In the genomic region with DNA sequence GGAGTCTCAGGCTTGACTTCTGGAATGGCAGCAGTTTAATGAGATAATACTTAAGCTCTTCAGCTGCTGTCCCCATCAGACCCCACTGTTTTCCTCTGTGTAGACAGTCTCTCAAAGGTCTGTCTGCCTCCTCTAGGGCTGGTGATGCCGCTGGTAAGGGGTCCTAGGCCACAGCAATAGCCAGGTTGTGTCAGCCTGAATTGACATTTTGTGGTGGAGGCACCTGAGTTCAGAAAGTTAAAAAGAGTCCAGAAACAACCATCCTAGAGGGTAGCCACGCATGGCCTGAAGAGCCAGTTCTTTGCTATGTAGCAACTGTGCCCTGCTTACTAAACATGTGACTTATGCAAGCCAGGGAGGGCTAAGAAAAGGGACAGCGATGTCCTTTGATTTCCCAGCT, we compare ENCODE assay signal across 8 mouse cellular contexts.
A peak's percentile ranks its signal among the peaks of the same experiment; 100 is the strongest.
DNase-seq lines count a peak whose midpoint lies in the region; ATAC-seq and TF ChIP-seq lines count a peak whose summit lies in the region.

No protein-coding gene starts in this region.

- DNase-seq in heart, postnatal 25 days (ENCODE audit: low spot score) = no peak
- no peak for DNase-seq in cerebellum, postnatal 10 days
- no peak for DNase-seq in urinary bladder, postnatal 4 days (ENCODE audit: low spot score in 2 of 2)
- no peak for DNase-seq in urinary bladder, adult 18-20 months (ENCODE audit: low spot score in 2 of 2)

- ATAC-seq in heart, embryonic 14.5 days (ENCODE audit: insufficient number of reproducible peaks, insufficient read depth, low FRiP score, low read depth) = no peak
- ATAC-seq in embryonic facial prominence, embryonic 15.5 days (ENCODE audit: insufficient number of reproducible peaks, low FRiP score, low TSS enrichment, low read depth) = no peak
- no peak for ATAC-seq in limb, embryonic 15.5 days (ENCODE audit: insufficient number of reproducible peaks, low FRiP score, low TSS enrichment, low read depth)

- no peak for TF ChIP-seq EP300 in ES-Bruce4 (IDR thresholded peaks at IDR 0.05; ENCODE audit: insufficient read depth, low read depth, low read length)

- peak overlapping the region; percentile 90 for H3K9ac ChIP-seq in heart, embryonic 14.5 days (ENCODE audit: low read length)
- H3K9ac ChIP-seq in ES-Bruce4 (ENCODE audit: low read depth, poor library complexity, severe bottlenecking) = no peak overlapping the region
- H3K9ac ChIP-seq in embryonic facial prominence, embryonic 15.5 days = no peak overlapping the region
- H3K9ac ChIP-seq in limb, embryonic 15.5 days = no peak overlapping the region

- peak overlapping the region; percentile 96 to 99 for H3K27ac ChIP-seq in heart, embryonic 14.5 days (replicated peaks in 1 of 2; ENCODE audit: control insufficient read depth in 1 of 2, insufficient read depth in 1 of 2, low read depth in 2 of 2, low read length in 2 of 2)
- peak overlapping the region; percentile 76; the same call in 1 of the 2 replicates for H3K27ac ChIP-seq in ES-Bruce4 (ENCODE audit: insufficient read depth, low read length)
- H3K27ac ChIP-seq in embryonic facial prominence, embryonic 15.5 days (replicated peaks) = peak overlapping the region; percentile 80
- H3K27ac ChIP-seq in limb, embryonic 15.5 days = peak overlapping the region; percentile 88

- peaks cover 23% of the 10 kb centered on the region; the same call in 1 of the 2 replicates for H3K36me3 ChIP-seq in heart, embryonic 14.5 days (ENCODE audit: control insufficient read depth, insufficient read depth, low read length)
- 0 out of 2 replicates have a peak, but pooled peaks cover 3% of the 10 kb centered on the region for H3K36me3 ChIP-seq in ES-Bruce4 (ENCODE audit: control insufficient read depth, insufficient read depth, low read length, poor library complexity, severe bottlenecking)
- H3K36me3 ChIP-seq in embryonic facial prominence, embryonic 15.5 days = no peaks in the 10 kb centered on the region
- 0 out of 2 replicates have a peak, but pooled peaks cover 3% of the 10 kb centered on the region for H3K36me3 ChIP-seq in limb, embryonic 15.5 days

- peak overlapping the region; percentile 57 to 78; a peak in 3 of 4 replicates for H3K4me3 ChIP-seq in heart, embryonic 14.5 days (ENCODE audit: control insufficient read depth in 1 of 2, insufficient read depth in 1 of 2, low read depth in 1 of 2, low read length in 2 of 2)
- no peak overlapping the region for H3K4me3 ChIP-seq in ES-Bruce4 (ENCODE audit: low read depth, low read length)
- no peak overlapping the region for H3K4me3 ChIP-seq in embryonic facial prominence, embryonic 15.5 days (replicated peaks)
- peak overlapping the region; percentile 35 for H3K4me3 ChIP-seq in limb, embryonic 15.5 days

- TF ChIP-seq CTCF in ES-Bruce4 (IDR thresholded peaks at IDR 0.05; ENCODE audit: low read depth, low read length) = no peak

- no peaks in the 10 kb centered on the region for H3K27me3 ChIP-seq in heart, embryonic 14.5 days (ENCODE audit: control insufficient read depth, insufficient read depth, low read length)
- H3K27me3 ChIP-seq in ES-Bruce4 (ENCODE audit: control insufficient read depth, insufficient read depth, low read length, poor library complexity, severe bottlenecking) = no peaks in the 10 kb centered on the region
- H3K27me3 ChIP-seq in embryonic facial prominence, embryonic 15.5 days = no peaks in the 10 kb centered on the region
- no peaks in the 10 kb centered on the region for H3K27me3 ChIP-seq in limb, embryonic 15.5 days

- WGBS in heart, embryonic 14.5 days = 66% methylated on average over 3 of the region's 3 CpGs
- 80% methylated on average over 3 of the region's 3 CpGs for WGBS in embryonic facial prominence, embryonic 15.5 days
- 79% methylated on average over 3 of the region's 3 CpGs for WGBS in limb, embryonic 15.5 days

- TF ChIP-seq POLR2A in ES-Bruce4 (IDR thresholded peaks at IDR 0.05; ENCODE audit: insufficient read depth, low read length) = no peak

- peak overlapping the region; percentile 73 for H3K4me2 ChIP-seq in heart, embryonic 14.5 days (ENCODE audit: low read length)
- 0 out of 2 replicates have a peak overlapping the region, but pooled peaks have one; percentile 42 for H3K4me2 ChIP-seq in embryonic facial prominence, embryonic 15.5 days (replicated peaks)
- peak overlapping the region; percentile 33; the same call in 1 of the 2 replicates for H3K4me2 ChIP-seq in limb, embryonic 15.5 days

- no peaks in the 10 kb centered on the region for H3K9me3 ChIP-seq in heart, embryonic 14.5 days (ENCODE audit: control insufficient read depth, low read length)
- H3K9me3 ChIP-seq in ES-Bruce4 (replicated peaks; ENCODE audit: control insufficient read depth, insufficient read depth, low read length, poor library complexity, severe bottlenecking) = no peaks in the 10 kb centered on the region
- H3K9me3 ChIP-seq in embryonic facial prominence, embryonic 15.5 days (replicated peaks) = no peaks in the 10 kb centered on the region
- no peaks in the 10 kb centered on the region for H3K9me3 ChIP-seq in limb, embryonic 15.5 days

- intact Hi-C loops in heart, postnatal 25 days (cut with DNase I) = loop anchor here (2.0 to 5.0 kb wide), 4 partner anchors 13 to 65 kb away; no protein-coding TSS in a partner anchor

- H3K4me1 ChIP-seq in heart, embryonic 14.5 days (ENCODE audit: control insufficient read depth in 2 of 2, insufficient read depth in 2 of 2, low read length in 2 of 2) = peaks cover 25 to 51% of the 10 kb centered on the region in 2 experiments
- peaks cover 3% of the 10 kb centered on the region for H3K4me1 ChIP-seq in ES-Bruce4 (ENCODE audit: control insufficient read depth, insufficient read depth, low read length)
- H3K4me1 ChIP-seq in embryonic facial prominence, embryonic 15.5 days = peaks cover 47% of the 10 kb centered on the region
- H3K4me1 ChIP-seq in limb, embryonic 15.5 days = peaks cover 59% of the 10 kb centered on the region

Comparison
In these comparisons a context has a peak if more than half of its experiments do, and no peak if none do; other contexts are left out.
1. H3K4me3 ChIP-seq: peak in heart, embryonic 14.5 days (2 of 2) and limb, embryonic 15.5 days (single experiment); none in ES-Bruce4 (single experiment) and embryonic facial prominence, embryonic 15.5 days (single experiment).
2. Peak in every context shown above with its lines, with median percentiles within 50 percentile points of each other: H3K27ac ChIP-seq and H3K4me2 ChIP-seq.